Mouse (Mus musculus): Measurements from ENCODE around the gene Tpra1. TPM values are rescaled to one million over a fixed set of nuclear protein-coding genes. Genes with fewer than 3 reads are reported as not detected.
A peak's percentile ranks its signal among the peaks of the same experiment; 100 is the strongest.

Tpra1 gene
- polyA plus RNA-seq (2016; fragmentation: Nextera tagmentation; extraction: Ambion mirVana) = 47.9 and 51.5 TPM in 2 replicates

GRCm38 (mm10) chr6:88901947-88902820, at the start of gene Tpra1:
Tpra1 (plus strand) TSS chr6:88902251.
- no peaks in the 10 kb centered on the region for H3K9me3 ChIP-seq
- H3K27me3 ChIP-seq (ENCODE audit: poor library complexity, severe bottlenecking) = no peaks in the 10 kb centered on the region
- H3K4me3 ChIP-seq = peak within 1 kb of the TSS; percentile 74
- H3K27ac ChIP-seq = peak within 1 kb of the TSS; percentile 90
- WGBS = under 1% methylated on average over 66 of the region's 66 CpGs
- H3K4me1 ChIP-seq = peaks cover 69% of the 10 kb centered on the region
- H3K36me3 ChIP-seq (replicated peaks) = peaks cover 2% of the 10 kb centered on the region
- DNase-seq (ENCODE audit: extremely low spot score, low spot score) = peak; percentile 96

DNA sequence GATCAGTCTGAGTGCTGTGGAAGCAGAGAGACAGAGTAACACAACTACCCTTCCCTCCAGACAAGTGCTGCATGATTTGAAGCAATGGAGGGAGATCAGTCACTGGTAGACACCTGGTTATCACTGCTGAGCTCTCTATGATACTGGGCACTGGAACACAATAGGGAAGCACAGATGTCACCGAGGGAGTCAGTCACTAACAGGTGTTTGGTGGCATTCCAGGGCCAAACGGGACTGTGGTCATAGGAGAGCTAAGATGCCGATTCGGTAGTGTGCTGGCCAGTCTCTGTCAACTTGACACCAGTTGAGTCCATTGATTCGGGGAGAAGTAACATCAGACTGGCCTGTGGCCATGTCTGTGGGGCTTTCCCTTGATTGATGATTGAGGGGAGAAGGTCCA, 47.5 kb upstream of the Tpra1 start:
- WGBS = 83% methylated on average over 5 of the region's 5 CpGs
- H3K9me3 ChIP-seq = no peaks in the 10 kb centered on the region
- H3K27me3 ChIP-seq (ENCODE audit: poor library complexity, severe bottlenecking) = no peaks in the 10 kb centered on the region
- peaks cover under 1% of the 10 kb centered on the region for H3K36me3 ChIP-seq (replicated peaks)
- DNase-seq (ENCODE audit: extremely low spot score, low spot score) = no peak
- H3K4me3 ChIP-seq = no peak overlapping the region
- H3K4me1 ChIP-seq = no peaks in the 10 kb centered on the region
- no peak overlapping the region for H3K27ac ChIP-seq

GRCm38 (mm10) chr6:88855636-88856035, 46.4 kb upstream of the Tpra1 start:
- DNase-seq (ENCODE audit: extremely low spot score, low spot score) = peak; percentile 53
- H3K9me3 ChIP-seq = no peaks in the 10 kb centered on the region
- H3K4me1 ChIP-seq = no peaks in the 10 kb centered on the region
- WGBS = 21% methylated on average over 5 of the region's 5 CpGs
- H3K4me3 ChIP-seq = no peak overlapping the region
- no peak overlapping the region for H3K27ac ChIP-seq
- peaks cover 7% of the 10 kb centered on the region; the same call in 1 of the 2 replicates for H3K36me3 ChIP-seq (replicated peaks)
- no peaks in the 10 kb centered on the region for H3K27me3 ChIP-seq (ENCODE audit: poor library complexity, severe bottlenecking)

GRCm38 (mm10) chr6:88857249-88857648, 44.8 kb upstream of the Tpra1 start:
- Histone ChIP-seq H3K9me3 (peaks cover 8% of the 10 kb centered on the region; the same call in 1 of the 2 replicates), H3K27ac (no peak overlapping the region), H3K36me3 (replicated peaks) (peaks cover 23% of the 10 kb centered on the region), H3K27me3 (ENCODE audit: poor library complexity, severe bottlenecking) (no peaks in the 10 kb centered on the region), H3K4me3 (no peak overlapping the region), H3K4me1 (no peaks in the 10 kb centered on the region)
- WGBS = 57% methylated on average over 9 of the region's 9 CpGs
- DNase-seq (ENCODE audit: extremely low spot score, low spot score) = no peak

- peaks cover 26% of the 10 kb centered on the region for H3K36me3 ChIP-seq (replicated peaks)
- WGBS = 86% methylated on average over 6 of the region's 6 CpGs
Observed at GRCm38 (mm10) chr6:88857830-88858229, 44.2 kb upstream of the Tpra1 start.

GRCm38 (mm10) chr6:88858341-88858740, 43.7 kb upstream of the Tpra1 start:
- H3K27me3 ChIP-seq (ENCODE audit: poor library complexity, severe bottlenecking) = no peaks in the 10 kb centered on the region
- no peak overlapping the region for H3K4me3 ChIP-seq
- peaks cover 8% of the 10 kb centered on the region; the same call in 1 of the 2 replicates for H3K9me3 ChIP-seq
- H3K27ac ChIP-seq = no peak overlapping the region
- whole genome bisulfite sequencing = 79% methylated on average over 7 of the region's 7 CpGs
- DNase-seq (ENCODE audit: extremely low spot score, low spot score) = no peak
- H3K4me1 ChIP-seq = no peaks in the 10 kb centered on the region
- peaks cover 31% of the 10 kb centered on the region for H3K36me3 ChIP-seq (replicated peaks)

More at GRCm38 (mm10) chr6:88857830-88858229, 44.2 kb upstream of the Tpra1 start:
- H3K9me3 ChIP-seq = peaks cover 8% of the 10 kb centered on the region; the same call in 1 of the 2 replicates
- no peak overlapping the region for H3K4me3 ChIP-seq
- no peak for DNase-seq (ENCODE audit: extremely low spot score, low spot score)
- no peak overlapping the region for H3K27ac ChIP-seq
- no peaks in the 10 kb centered on the region for H3K27me3 ChIP-seq (ENCODE audit: poor library complexity, severe bottlenecking)
- no peaks in the 10 kb centered on the region for H3K4me1 ChIP-seq

- Histone ChIP-seq H3K4me1 (no peaks in the 10 kb centered on the region), H3K27me3 (ENCODE audit: poor library complexity, severe bottlenecking) (no peaks in the 10 kb centered on the region), H3K9me3 (peaks cover 8% of the 10 kb centered on the region; the same call in 1 of the 2 replicates), H3K36me3 (replicated peaks) (peaks cover 44% of the 10 kb centered on the region), H3K27ac (no peak overlapping the region), H3K4me3 (no peak overlapping the region)
- DNase-seq (ENCODE audit: extremely low spot score, low spot score) = no peak
- WGBS = 19% methylated on average over 2 of the region's 2 CpGs
Observed at GRCm38 (mm10) chr6:88860914-88861313, 41.1 kb upstream of the Tpra1 start.

GRCm38 (mm10) chr6:88865704-88866103, 36.3 kb upstream of the Tpra1 start:
- DNase-seq (ENCODE audit: extremely low spot score, low spot score) = no peak
- WGBS = 87% methylated on average over 7 of the region's 7 CpGs
- Histone ChIP-seq H3K36me3 (replicated peaks) (peaks cover 36% of the 10 kb centered on the region), H3K4me1 (no peaks in the 10 kb centered on the region; the same call in 1 of the 2 replicates), H3K4me3 (no peak overlapping the region), H3K27me3 (ENCODE audit: poor library complexity, severe bottlenecking) (no peaks in the 10 kb centered on the region), H3K27ac (no peak overlapping the region), H3K9me3 (peaks cover 8% of the 10 kb centered on the region; the same call in 1 of the 2 replicates)

GRCm38 (mm10) chr6:88869459-88869858, 32.6 kb upstream of the Tpra1 start:
- Histone ChIP-seq H3K4me3 (no peak overlapping the region), H3K27me3 (ENCODE audit: poor library complexity, severe bottlenecking) (peaks cover 20% of the 10 kb centered on the region), H3K36me3 (replicated peaks) (peaks cover 4% of the 10 kb centered on the region; the same call in 1 of the 2 replicates), H3K4me1 (peaks cover 33% of the 10 kb centered on the region), H3K27ac (no peak overlapping the region), H3K9me3 (no peaks in the 10 kb centered on the region)
- DNase-seq (ENCODE audit: extremely low spot score, low spot score) = no peak
- WGBS = 90% methylated on average over 7 of the region's 7 CpGs

DNA sequence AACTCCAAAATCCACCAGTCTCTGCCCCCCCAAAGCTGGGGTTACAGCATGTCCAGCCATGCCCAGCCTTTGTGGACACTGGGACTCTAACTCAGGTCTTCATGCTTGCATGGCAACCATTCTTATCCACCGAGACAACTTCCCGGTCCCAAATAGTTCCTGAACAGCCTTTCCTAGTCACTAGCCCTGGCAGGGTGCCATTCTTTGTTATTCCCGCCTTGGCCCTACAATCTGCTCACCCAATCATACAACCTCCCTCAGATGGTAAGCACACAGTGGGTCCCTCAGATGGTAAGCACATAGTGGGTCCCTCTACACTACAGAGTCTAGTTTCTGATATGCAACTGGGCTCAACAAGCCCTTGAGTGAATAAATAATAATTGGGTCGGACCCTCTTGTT, 31.5 kb upstream of the Tpra1 start:
- H3K4me3 ChIP-seq = no peak overlapping the region
- H3K9me3 ChIP-seq = peaks cover 6% of the 10 kb centered on the region; the same call in 1 of the 2 replicates
- H3K27me3 ChIP-seq (ENCODE audit: poor library complexity, severe bottlenecking) = peaks cover 30% of the 10 kb centered on the region
- 77% methylated on average over 4 of the region's 4 CpGs for WGBS
- DNase-seq (ENCODE audit: extremely low spot score, low spot score) = no peak
- peaks cover 39% of the 10 kb centered on the region for H3K4me1 ChIP-seq
- no peak overlapping the region for H3K27ac ChIP-seq
- H3K36me3 ChIP-seq (replicated peaks) = no peaks in the 10 kb centered on the region

DNA sequence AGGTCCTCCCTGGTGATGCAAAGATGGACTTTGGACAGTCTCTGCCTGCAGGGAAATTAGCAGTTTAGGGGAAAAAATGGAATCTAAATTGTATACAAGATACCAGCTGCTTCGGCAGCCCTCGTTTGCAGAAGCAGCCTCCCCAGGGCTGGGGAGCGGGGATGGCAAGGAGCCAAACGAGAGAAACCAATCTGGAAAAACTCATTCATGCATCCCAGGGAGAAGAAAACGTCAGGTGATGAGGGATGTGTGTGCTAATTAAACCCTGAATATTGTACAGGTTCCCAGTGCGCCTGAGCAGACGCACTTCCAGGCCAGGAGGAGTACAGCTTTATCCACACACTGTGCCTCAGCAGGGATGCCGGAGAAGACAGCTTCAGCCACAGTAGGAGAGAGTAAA, 30.5 kb upstream of the Tpra1 start:
- Histone ChIP-seq H3K9me3 (peaks cover 9% of the 10 kb centered on the region; the same call in 1 of the 2 replicates), H3K4me3 (no peak overlapping the region), H3K4me1 (peaks cover 39% of the 10 kb centered on the region), H3K36me3 (replicated peaks) (no peaks in the 10 kb centered on the region), H3K27ac (0 out of 2 replicates have a peak overlapping the region, but pooled peaks have one; percentile 4), H3K27me3 (ENCODE audit: poor library complexity, severe bottlenecking) (peaks cover 40% of the 10 kb centered on the region)
- no peak for DNase-seq (ENCODE audit: extremely low spot score, low spot score)
- 64% methylated on average over 8 of the region's 8 CpGs for WGBS

GRCm38 (mm10) chr6:88872811-88873210, 29.2 kb upstream of the Tpra1 start:
- Histone ChIP-seq H3K4me3 (peak overlapping the region; percentile 71), H3K4me1 (peaks cover 39% of the 10 kb centered on the region), H3K27ac (0 out of 2 replicates have a peak overlapping the region, but pooled peaks have one; percentile 30), H3K27me3 (ENCODE audit: poor library complexity, severe bottlenecking) (peaks cover 42% of the 10 kb centered on the region), H3K36me3 (replicated peaks) (no peaks in the 10 kb centered on the region), H3K9me3 (peaks cover 9% of the 10 kb centered on the region; the same call in 1 of the 2 replicates)
- no peak for DNase-seq (ENCODE audit: extremely low spot score, low spot score)
- 28% methylated on average over 7 of the region's 7 CpGs for WGBS
